ENCODE assay signal across 9 mouse cellular contexts in the genomic region with DNA sequence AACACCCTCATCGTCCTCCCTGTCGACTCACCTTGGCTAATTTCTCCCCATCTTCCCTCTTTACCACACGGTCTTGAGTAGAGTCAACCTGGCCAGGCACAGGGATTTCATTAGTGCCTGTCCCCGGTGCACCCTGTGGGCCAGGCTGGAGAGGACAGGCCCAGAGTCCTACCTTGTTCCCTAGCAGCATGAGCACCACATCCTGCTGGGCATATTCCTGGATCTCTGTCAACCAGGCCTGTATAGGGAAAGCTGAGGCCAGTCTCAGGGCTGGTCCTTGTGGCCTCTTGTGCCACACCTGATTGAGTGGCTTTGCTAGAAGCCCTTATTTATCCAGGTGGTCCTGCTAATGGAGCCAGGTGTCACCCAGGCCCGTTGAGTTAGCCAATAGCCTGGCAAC. TPM values are rescaled to one million over a fixed set of nuclear protein-coding genes. Genes with fewer than 3 reads are reported as not detected.
A peak's percentile ranks its signal among the peaks of the same experiment; 100 is the strongest.
DNase-seq lines count a peak whose midpoint lies in the region; ATAC-seq and TF ChIP-seq lines count a peak whose summit lies in the region.
"Had no signal": no experiment of that assay in that cellular context is flagged by ENCODE, and none has a peak within 500 bp of the region (broad histone marks: within the 10 kb centered on the region; RNA-seq: fewer than 3 reads in every experiment).

No protein-coding gene starts in this region.

- H3K9me3 ChIP-seq in embryonic facial prominence, embryonic 12.5 days, result no peaks in the 10 kb centered on the region
- no peaks in the 10 kb centered on the region for H3K9me3 ChIP-seq in intestine, postnatal 0 days (ENCODE audit: control insufficient read depth)
- H3K9me3 ChIP-seq in neural tube, embryonic 13.5 days, result no peaks in the 10 kb centered on the region

- H3K4me3 ChIP-seq in liver, adult 2 months (ENCODE audit: insufficient read depth, low read depth, low read length), result no peak overlapping the region
- peak overlapping the region; percentile 63 for H3K4me3 ChIP-seq in embryonic facial prominence, embryonic 12.5 days
- peak overlapping the region; percentile 96 for H3K4me3 ChIP-seq in intestine, postnatal 0 days (ENCODE audit: low read depth, low read length)
- H3K4me3 ChIP-seq in neural tube, embryonic 13.5 days, result peak overlapping the region; percentile 52

- H3K27me3 ChIP-seq in liver, adult 2 months (ENCODE audit: control insufficient read depth, insufficient read depth, low read length), result no peaks in the 10 kb centered on the region
- no peaks in the 10 kb centered on the region for H3K27me3 ChIP-seq in embryonic facial prominence, embryonic 12.5 days
- no peaks in the 10 kb centered on the region for H3K27me3 ChIP-seq in intestine, postnatal 0 days (replicated peaks; ENCODE audit: control insufficient read depth, insufficient read depth, low read length)
- H3K27me3 ChIP-seq in neural tube, embryonic 13.5 days, result no peaks in the 10 kb centered on the region

- DNase-seq in liver, adult 2 months (ENCODE audit: extremely low read depth, low read depth, low spot score), result no peak
- DNase-seq in liver, result no peak
- no peak for DNase-seq in cerebellum, adult 11 months
- DNase-seq in thymus, postnatal 10 days (ENCODE audit: low spot score in 2 of 2), result no peak
- no peak for DNase-seq in kidney, postnatal 4 days
- DNase-seq: adrenal gland, adult 8-10 months had no signal

- peak overlapping the region; percentile 80 for H3K4me2 ChIP-seq in embryonic facial prominence, embryonic 12.5 days (replicated peaks)
- H3K4me2 ChIP-seq in intestine, postnatal 0 days (replicated peaks; ENCODE audit: low read depth), result peak overlapping the region; percentile 74
- H3K4me2 ChIP-seq in neural tube, embryonic 13.5 days, result peak overlapping the region; percentile 65

- H3K27ac ChIP-seq in liver, adult 2 months (replicated peaks; ENCODE audit: insufficient read depth, low read depth, low read length), result no peak overlapping the region
- peak overlapping the region; percentile 87 for H3K27ac ChIP-seq in embryonic facial prominence, embryonic 12.5 days
- peak overlapping the region; percentile 23; the same call in 1 of the 2 replicates for H3K27ac ChIP-seq in intestine, postnatal 0 days (ENCODE audit: low read depth, low read length)
- H3K27ac ChIP-seq in neural tube, embryonic 13.5 days (replicated peaks), result peak overlapping the region; percentile 86; the same call in 1 of the 2 replicates

- 38% methylated on average over 5 of the region's 5 CpGs for WGBS in liver, adult 2 months
- 23% methylated on average over 5 of the region's 5 CpGs for WGBS in embryonic facial prominence, embryonic 12.5 days
- WGBS in intestine, postnatal 0 days, result 20% methylated on average over 5 of the region's 5 CpGs
- 27% methylated on average over 5 of the region's 5 CpGs for WGBS in neural tube, embryonic 13.5 days

- no peak for ATAC-seq in embryonic facial prominence, embryonic 12.5 days (ENCODE audit: insufficient number of reproducible peaks, insufficient read depth, low FRiP score, low TSS enrichment)
- ATAC-seq in intestine, postnatal 0 days, result no peak
- ATAC-seq in neural tube, embryonic 13.5 days (ENCODE audit: low read depth), result no peak

- H3K9ac ChIP-seq in liver, adult 2 months (ENCODE audit: low read depth, low read length), result peak overlapping the region; percentile 31; the same call in 1 of the 2 replicates
- H3K9ac ChIP-seq in embryonic facial prominence, embryonic 12.5 days, result peak overlapping the region; percentile 76
- H3K9ac ChIP-seq in intestine, postnatal 0 days (ENCODE audit: low read depth, low read length), result no peak overlapping the region
- peak overlapping the region; percentile 76 for H3K9ac ChIP-seq in neural tube, embryonic 13.5 days

- TF ChIP-seq POLR2A in liver, adult 2 months (IDR thresholded peaks at IDR 0.05; ENCODE audit: extremely low read depth, insufficient read depth, low read length), result no peak

- no peaks in the 10 kb centered on the region for H3K36me3 ChIP-seq in liver, adult 2 months (ENCODE audit: control insufficient read depth, insufficient read depth, low read length)
- H3K36me3 ChIP-seq in embryonic facial prominence, embryonic 12.5 days, result peaks cover 18% of the 10 kb centered on the region; the same call in 1 of the 2 replicates
- H3K36me3 ChIP-seq in intestine, postnatal 0 days (ENCODE audit: control insufficient read depth, insufficient read depth), result peaks cover 8% of the 10 kb centered on the region; the same call in 1 of the 2 replicates
- 0 out of 2 replicates have a peak, but pooled peaks cover 16% of the 10 kb centered on the region for H3K36me3 ChIP-seq in neural tube, embryonic 13.5 days

- peaks cover 19% of the 10 kb centered on the region for H3K4me1 ChIP-seq in liver, adult 2 months (ENCODE audit: control insufficient read depth, insufficient read depth, low read length)
- H3K4me1 ChIP-seq in embryonic facial prominence, embryonic 12.5 days, result peaks cover 50% of the 10 kb centered on the region
- H3K4me1 ChIP-seq in intestine, postnatal 0 days (replicated peaks; ENCODE audit: control insufficient read depth, insufficient read depth, low read length), result peaks cover 17% of the 10 kb centered on the region
- peaks cover 70% of the 10 kb centered on the region for H3K4me1 ChIP-seq in neural tube, embryonic 13.5 days (replicated peaks)

- peaks cover 21% of the 10 kb centered on the region; the same call in 1 of the 2 replicates for H3K79me2 ChIP-seq in liver, adult 2 months (ENCODE audit: control insufficient read depth, insufficient read depth, low read length)

- no peak for TF ChIP-seq CTCF in liver, adult 2 months (IDR thresholded peaks at IDR 0.05; ENCODE audit: low read depth, low read length)
- TF ChIP-seq CTCF in intestine, postnatal 0 days (IDR thresholded peaks at IDR 0.05; ENCODE audit: low read depth), result no peak

RNA-seq across cellular contexts. Expression of a gene that starts 2.1 kb away (rescaled TPM):
- total RNA-seq in liver, adult 2 months (2014; rRNA removed), result 13.4 and 14.4 TPM in 2 replicates
- polyA plus RNA-seq in liver, adult 2 months (2012; rRNA removed), result 25.3 and 47.5 TPM in 2 replicates
- polyA plus RNA-seq in embryonic facial prominence, embryonic 12.5 days (2016; fragmentation: Nextera tagmentation; extraction: Ambion mirVana), result 98.5 and 103 TPM in 2 replicates
- 39.7 and 41.2 TPM in 2 replicates for polyA plus RNA-seq in intestine, postnatal 0 days (2015; fragmentation: Nextera tagmentation; extraction: Ambion mirVana)
- polyA plus RNA-seq in neural tube, embryonic 13.5 days (2015; fragmentation: Nextera tagmentation; extraction: Ambion mirVana), result 70.1 and 82.9 TPM in 2 replicates

RNA-seq across cellular contexts. Expression of a gene that starts 4.1 kb away (rescaled TPM):
- total RNA-seq in liver, adult 2 months (2014; rRNA removed), result 0.13 and 0.37 TPM in 2 replicates
- polyA plus RNA-seq in liver, adult 2 months (2012; rRNA removed), result 0.15 and 0.40 TPM in 2 replicates
- polyA plus RNA-seq in embryonic facial prominence, embryonic 12.5 days (2016; fragmentation: Nextera tagmentation; extraction: Ambion mirVana), result 3.6 and 3.7 TPM in 2 replicates
- 0.31 and 0.63 TPM in 2 replicates for polyA plus RNA-seq in intestine, postnatal 0 days (2015; fragmentation: Nextera tagmentation; extraction: Ambion mirVana)
- 1.5 and 1.6 TPM in 2 replicates for polyA plus RNA-seq in neural tube, embryonic 13.5 days (2015; fragmentation: Nextera tagmentation; extraction: Ambion mirVana)

RNA-seq across cellular contexts. Expression of a gene that starts 19.8 kb away (rescaled TPM):
- 9.9 and 11.4 TPM in 2 replicates for total RNA-seq in liver, adult 2 months (2014; rRNA removed)
- polyA plus RNA-seq in liver, adult 2 months (2012; rRNA removed), result 14.7 and 17.4 TPM in 2 replicates
- 26.8 and 29.8 TPM in 2 replicates for polyA plus RNA-seq in embryonic facial prominence, embryonic 12.5 days (2016; fragmentation: Nextera tagmentation; extraction: Ambion mirVana)
- polyA plus RNA-seq in intestine, postnatal 0 days (2015; fragmentation: Nextera tagmentation; extraction: Ambion mirVana), result 5.4 and 8.3 TPM in 2 replicates
- 20.1 and 22.9 TPM in 2 replicates for polyA plus RNA-seq in neural tube, embryonic 13.5 days (2015; fragmentation: Nextera tagmentation; extraction: Ambion mirVana)

RNA-seq across cellular contexts. Expression of a gene that starts 41.5 kb away (rescaled TPM):
- under 0.01 and 0.18 TPM in 2 replicates for total RNA-seq in liver, adult 2 months (2014; rRNA removed)
- 0.18 and 0.26 TPM in 2 replicates for polyA plus RNA-seq in liver, adult 2 months (2012; rRNA removed)
- 7.3 and 7.5 TPM in 2 replicates for polyA plus RNA-seq in embryonic facial prominence, embryonic 12.5 days (2016; fragmentation: Nextera tagmentation; extraction: Ambion mirVana)
- polyA plus RNA-seq in intestine, postnatal 0 days (2015; fragmentation: Nextera tagmentation; extraction: Ambion mirVana), result 0.69 and 0.78 TPM in 2 replicates
- polyA plus RNA-seq in neural tube, embryonic 13.5 days (2015; fragmentation: Nextera tagmentation; extraction: Ambion mirVana), result 35.0 and 35.3 TPM in 2 replicates

RNA-seq across cellular contexts. Expression of a gene that starts 51.0 kb away (rescaled TPM):
- 3.5 and 3.9 TPM in 2 replicates for total RNA-seq in liver, adult 2 months (2014; rRNA removed)
- 12.9 and 16.7 TPM in 2 replicates for polyA plus RNA-seq in liver, adult 2 months (2012; rRNA removed)
- polyA plus RNA-seq in embryonic facial prominence, embryonic 12.5 days (2016; fragmentation: Nextera tagmentation; extraction: Ambion mirVana), result 32.8 and 35.0 TPM in 2 replicates
- polyA plus RNA-seq in intestine, postnatal 0 days (2015; fragmentation: Nextera tagmentation; extraction: Ambion mirVana), result 11.9 and 12.9 TPM in 2 replicates
- 35.7 and 36.2 TPM in 2 replicates for polyA plus RNA-seq in neural tube, embryonic 13.5 days (2015; fragmentation: Nextera tagmentation; extraction: Ambion mirVana)
